Mouse (Mus musculus) retina, embryonic 14.5 days (tissue): ENCODE data around the gene Zfp446.
"Not testable (repeated sequence)": the region's sequence is repeated elsewhere in the genome, so short reads cannot be mapped to it uniquely, and the experiment has no call there.

Source experiments
- DNase-seq: peaks from one replicate; pipeline ENCODE4 v3.0.0-alpha.2; 2015; ENCODE audit warnings: low spot score

Gene Zfp446

DNA sequence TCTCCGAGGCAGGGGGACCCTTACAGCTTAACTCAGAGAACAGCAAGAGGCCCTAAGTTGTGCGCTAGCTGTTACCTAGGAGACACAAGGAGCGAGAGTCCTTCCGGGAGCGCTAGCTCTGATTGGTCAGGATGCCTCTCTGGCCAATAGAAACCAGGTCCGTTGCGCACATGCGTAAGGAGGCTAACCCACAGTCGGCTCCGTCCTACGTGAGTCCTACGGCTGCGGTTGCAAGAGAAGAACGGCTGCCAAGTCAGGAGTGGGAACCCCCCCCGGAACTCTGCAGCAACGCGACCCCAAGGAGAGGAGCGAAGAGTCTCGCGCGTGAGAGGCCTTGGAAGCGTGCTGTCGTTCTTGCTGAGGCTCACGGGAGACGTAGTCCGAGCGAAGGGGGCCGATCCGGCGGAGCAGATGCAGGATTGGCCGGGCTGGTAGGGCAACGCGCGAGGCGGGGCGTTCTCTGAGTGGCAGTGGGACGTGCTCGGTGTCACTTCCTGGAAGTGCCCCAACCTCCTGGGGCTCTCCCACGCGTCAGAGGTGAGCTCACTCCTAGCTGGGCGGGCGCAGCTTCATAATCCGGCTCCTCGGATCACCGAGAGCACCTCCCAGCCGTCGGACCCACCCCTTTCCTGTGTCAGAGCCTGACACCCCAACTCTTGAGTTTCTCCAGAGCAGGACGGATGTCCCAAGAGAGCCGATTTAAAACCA lies at the start of gene Zfp446:
Gene Zfp446 (plus strand): TSS at position 167 of the 708 bp plus-strand sequence.
- peak; percentile 98 for DNase-seq

DNA sequence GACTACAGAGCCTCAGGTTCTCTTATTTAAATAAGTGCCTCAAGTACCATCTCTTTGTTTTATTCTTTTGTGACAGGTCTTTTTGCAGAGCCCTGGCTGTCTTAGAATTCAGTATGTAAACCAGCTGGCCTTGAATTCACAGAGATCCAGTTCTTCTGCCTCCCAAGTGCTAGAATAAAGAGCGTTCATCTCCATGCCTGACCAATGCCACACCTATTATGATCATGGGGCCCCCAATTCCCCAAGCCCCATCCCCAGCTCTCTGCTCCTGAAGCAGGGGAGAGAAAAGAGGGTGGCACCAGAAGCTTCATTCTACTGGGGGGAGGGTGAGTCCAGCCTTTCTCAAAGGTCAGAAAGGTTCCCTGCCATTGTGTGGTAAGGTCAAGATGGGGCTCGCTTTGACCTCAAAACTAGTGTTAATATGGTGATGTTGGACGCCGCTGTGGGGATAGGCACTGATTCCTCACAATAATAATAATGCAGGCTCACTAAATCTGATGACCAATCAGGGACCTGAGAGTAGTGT lies 44.0 kb upstream of the Zfp446 start:
- DNase-seq: no peak

DNA sequence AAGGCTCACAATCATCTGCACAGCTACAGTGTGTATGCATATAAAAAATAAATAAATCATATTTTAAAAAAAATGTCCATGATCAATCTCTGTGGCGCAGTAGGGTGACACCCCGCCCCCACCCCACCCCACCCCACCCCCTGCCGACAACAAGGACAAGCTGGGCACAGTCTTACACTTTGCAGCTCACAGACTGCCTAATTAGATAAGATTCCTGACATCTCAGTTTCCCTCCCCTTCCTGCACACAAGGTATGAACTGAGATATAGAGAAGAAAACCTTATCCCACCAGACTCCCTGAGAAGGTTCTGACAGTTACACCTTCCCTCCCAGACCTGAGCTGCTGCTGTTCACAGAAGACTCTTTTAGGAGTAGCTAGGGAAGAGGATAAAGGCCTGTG lies 42.8 kb upstream of the Zfp446 start:
- no peak for DNase-seq

DNA sequence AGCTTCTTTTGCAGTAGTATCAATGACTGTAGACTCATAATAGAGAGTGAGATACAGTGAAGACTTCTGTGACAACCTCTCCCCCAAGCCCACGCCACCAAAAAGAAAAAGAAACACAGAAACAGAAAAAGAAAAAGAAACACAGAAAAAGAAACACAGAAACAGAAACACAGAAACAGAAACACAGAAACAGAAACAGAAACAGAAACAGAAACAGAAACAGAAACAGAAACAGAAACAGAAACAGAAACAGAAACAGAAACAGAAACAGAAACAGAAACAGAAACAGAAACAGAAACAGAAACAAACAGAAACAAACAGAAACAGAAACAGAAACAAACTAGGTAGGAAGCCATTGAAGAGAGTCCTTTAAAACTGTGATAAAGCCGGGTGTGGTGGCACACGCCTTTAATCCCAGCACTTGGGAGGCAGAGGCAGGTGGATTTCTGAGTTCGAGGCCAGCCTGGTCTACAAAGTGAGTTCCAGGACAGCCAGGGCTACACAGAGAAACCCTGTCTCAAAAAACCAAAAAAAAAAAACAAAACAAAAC lies 40.3 kb upstream of the Zfp446 start:
- DNase-seq: not testable (repeated sequence)

DNA sequence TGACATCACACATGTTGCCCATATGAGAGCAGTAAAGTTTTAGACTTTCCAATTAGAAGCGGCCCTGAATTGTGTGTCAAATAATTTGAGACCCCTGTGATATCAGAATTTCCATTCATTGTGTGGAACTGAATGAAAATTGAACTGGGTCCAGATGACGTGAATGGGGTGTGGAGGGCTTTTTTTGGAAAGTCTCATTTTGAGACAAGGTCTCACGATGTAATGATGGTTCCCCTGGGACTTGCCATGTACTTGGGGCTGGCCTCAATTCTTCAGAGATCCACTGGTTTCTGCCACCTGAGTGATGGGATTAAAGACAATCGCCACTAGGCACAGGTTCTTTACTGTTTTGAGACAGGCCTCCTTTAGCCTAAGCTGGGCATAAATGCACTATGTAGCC lies 37.0 kb upstream of the Zfp446 start:
- DNase-seq: no peak

DNA sequence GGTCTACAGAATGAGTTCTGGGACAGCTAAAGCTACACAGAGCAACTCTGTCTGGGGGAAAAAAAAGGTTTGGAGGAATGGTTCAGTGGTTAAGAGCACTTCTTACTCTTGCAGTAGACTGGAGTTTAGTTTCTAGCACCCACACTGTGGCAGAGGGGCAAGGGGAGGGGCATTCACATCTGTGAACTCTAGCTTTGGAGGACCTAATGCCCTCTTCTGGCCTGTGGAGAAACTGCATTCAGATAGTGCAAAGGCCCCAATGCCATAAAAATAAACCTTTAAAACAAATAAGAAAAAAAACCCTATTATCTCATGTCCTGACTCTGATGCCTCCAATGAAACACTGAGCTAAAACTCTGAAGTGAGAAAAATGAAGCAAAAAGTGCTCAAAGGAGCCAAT lies 34.2 kb upstream of the Zfp446 start:
- peak; percentile 43 for DNase-seq

DNA sequence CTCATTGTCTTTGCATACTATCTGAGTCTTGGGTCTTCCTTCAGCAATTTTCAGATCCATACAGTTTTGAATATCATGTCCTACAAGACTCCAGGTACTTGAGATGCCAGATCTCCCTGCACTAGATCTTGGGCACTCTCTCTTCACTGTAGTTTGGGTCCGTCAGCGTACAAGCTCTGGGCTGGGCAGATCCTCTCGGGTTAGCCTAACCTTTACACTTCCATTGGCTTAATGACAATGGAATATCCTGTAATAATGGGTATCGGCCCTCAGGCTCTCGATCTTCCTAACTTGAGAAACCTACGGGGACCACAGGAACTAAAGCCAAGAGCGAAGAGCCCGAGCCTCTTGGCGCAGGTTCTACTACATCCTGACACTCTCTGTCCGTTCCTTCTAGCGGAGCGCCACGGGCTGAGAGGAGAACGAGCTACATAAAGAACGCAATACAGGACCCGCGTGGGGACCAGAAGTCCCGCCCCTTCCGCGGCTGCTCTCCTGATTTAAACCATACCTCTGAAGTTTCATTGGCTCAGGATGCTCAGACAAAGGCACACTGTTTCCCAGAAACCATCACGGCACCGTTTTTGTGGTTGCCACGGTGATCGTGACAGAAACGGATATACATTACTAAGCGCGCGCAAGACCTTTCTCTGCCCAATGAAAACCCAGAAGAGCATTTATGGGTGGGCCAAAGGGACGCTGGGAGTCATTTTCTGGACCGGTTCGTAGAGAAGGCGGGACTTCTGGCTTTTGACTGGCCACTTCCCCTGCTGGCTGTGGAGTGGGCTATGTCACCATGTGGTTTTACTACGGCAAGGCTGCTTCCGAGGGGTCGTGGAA lies 28.4 kb upstream of the Zfp446 start:
- DNase-seq: peak; percentile 73

DNA sequence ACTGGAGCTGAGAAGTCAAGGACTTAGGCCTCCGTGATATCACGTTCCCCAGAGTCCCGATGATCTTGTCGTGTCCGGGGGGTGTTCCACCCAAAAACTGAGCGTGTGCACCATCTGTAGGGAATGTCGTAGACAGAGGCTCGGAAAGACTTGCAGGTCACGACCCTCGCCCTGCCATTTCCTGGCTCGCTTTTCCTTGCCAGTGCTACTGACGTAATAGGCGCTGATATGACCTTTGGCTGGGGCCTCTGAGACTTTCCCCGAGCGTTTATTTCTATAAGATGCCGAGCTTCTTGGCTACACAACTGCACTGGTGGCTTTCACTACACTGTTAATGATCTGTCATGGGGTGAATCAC lies 27.8 kb upstream of the Zfp446 start:
- DNase-seq: no peak

DNA sequence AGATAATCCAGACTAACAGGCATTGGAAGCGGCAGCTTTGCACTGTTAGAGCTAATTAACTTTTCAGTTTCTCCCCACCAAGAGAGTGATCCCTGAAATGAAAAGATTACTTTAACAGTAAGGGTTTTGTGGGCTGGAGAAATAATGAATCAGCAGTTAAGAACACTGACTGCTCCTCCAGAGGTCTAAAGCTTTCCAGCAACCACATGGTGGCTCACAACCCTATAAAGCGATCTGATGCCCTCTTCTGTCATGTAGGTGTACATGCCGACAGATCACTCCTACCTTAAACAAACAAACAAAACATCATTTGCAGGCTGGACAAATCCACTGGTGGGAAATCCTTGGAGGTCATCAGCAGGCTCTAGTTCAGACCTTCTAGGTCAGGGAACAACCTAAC lies 22.8 kb upstream of the Zfp446 start:
- no peak for DNase-seq

DNA sequence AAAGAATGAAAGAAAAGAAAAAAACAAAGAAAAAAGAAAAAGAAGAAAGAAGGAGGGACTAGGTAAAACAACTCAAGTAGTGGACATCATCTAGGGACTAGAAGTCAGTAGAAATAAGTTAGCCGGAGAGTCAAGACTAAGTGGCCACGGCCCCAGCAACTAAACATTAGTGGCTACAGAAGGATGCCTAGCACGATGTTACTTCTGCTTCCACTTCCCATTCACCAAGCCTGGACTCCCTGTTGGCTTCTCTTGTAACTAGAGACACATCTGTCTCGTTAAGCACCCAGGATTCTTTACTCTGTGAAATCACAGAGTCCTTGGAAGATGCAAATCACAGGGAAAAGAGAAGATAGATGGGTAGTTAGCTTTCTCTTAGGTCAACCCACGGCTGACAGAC lies 20.1 kb upstream of the Zfp446 start:
- DNase-seq: no peak

DNA sequence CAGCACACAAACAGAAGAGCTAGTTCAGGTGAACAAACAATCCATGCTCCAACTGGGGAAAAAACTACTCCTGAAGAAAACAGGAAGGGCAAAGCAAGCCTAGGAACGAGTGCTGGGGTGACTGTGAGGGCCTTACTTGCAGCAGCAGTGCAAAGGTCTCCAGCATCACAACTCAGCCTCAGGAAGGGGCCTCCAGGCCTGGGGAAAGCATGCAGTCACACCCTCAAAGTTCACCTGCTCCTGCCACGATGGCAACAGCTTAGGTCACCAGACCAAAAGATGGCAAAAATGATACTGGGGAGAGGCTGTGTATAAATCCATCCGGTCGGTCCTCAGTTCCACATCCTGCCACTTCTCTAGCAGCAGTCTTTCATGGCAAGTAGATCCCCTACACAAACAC lies 18.7 kb upstream of the Zfp446 start:
- no peak for DNase-seq

DNA sequence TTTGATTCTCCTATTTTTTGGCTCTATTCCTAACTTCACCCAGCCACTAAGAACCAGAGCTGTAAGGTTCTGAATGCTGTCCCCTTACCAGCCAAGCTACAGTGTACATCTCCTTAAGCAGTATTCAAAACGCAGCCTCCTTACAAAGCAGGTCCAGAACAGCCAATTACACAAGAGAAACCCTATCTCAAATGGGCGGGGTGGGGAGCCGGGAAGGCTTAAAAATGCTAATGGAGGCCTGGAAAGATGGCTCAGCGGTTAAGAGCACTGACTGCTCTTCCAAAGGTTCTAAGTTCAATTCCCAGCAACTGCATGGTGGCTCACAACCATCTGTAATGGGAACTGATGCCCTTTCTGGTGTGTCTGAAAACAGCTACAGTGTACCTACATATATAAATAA lies 17.9 kb upstream of the Zfp446 start:
- no peak for DNase-seq

DNA sequence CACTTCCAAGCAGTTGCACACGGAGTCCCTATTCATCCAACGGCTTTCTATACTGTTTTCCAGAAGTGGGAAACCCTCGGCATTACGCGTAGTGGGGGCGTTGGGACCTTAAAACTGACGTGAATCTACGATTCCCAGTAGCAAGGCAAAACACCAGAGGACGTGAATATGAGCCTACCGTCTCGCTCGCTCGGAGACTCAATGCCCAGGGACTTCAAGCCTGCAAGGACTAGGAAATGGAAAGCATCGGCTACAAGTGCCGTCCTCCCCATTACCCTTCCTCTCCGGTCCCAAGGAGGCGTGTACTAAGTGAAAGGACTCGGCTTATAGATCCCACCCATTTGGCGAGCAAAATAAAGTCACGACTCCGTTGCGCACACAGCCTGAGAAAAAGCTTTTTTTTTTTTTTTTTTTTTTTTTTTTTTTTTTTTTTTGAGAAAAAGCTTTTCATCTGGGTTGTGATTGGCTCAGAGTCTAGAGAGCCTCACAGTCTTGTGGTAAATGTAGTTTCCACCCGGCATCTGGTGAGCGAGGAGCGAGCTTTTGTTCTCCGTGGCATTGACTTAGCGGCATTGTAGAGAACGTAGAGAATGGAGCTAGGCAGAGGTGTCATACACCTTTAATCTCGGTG lies 16.0 kb upstream of the Zfp446 start:
- peak; percentile 68 for DNase-seq

DNA sequence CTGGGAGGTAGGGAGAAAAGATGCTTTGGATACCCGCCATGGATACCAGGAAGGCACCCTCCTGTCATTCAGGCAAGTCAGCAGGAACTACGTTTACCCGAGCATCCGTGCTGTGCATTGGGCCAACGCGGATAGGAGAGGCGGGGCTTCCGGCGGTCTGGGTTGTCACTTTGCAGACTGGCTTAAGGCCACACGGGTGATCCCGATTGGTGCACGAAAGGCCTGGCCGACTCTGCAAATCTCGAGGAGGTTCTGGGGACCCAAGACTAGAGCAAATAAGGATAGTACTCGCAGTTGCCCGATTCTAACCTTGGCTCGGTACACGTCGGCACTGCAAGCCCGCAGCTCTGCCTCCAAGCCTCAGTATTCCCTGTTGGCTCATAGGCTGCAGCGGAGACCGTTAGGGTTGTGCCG lies 12.0 kb upstream of the Zfp446 start, which contains the start of gene Zfp324:
Gene Zfp324 (plus strand): TSS at position 161 of the 414 bp plus-strand sequence.
- DNase-seq: peak; percentile 88

DNA sequence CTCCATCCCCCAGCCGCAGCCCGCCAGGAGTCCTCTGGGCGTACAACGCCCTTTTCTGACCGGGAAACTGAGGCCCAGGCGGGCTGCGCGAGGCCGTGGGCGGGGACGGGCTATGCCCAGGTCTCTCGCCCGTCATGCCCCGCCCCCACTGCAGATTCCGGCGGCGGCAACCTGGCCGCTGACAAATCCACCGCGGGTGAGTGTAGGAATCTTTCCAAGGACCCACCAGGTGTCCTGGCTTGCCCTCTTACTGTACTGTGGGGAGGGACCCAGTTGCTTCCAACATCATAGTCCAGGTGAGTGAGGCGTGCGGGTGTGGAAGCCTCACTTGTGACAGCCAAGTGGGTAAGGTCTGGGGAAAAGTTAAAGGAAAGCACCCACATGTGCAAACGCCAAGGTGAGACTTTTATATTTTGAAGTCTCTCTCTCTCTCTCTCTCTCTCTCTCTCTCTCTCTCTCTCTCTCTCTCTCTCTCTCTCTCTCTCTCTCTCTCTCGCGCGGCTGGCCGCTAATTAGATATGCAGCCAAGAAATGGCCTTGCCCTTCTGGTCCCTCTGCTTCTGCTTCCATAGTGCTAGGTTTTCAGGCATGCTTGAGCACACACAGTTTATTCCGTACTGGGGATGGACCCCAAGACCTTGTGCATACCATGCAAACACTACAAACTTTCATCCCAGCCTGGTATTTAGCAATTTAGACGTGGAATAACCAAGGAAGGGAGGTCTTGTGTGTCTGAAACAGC lies 11.4 kb upstream of the Zfp446 start:
- no peak for DNase-seq

DNA sequence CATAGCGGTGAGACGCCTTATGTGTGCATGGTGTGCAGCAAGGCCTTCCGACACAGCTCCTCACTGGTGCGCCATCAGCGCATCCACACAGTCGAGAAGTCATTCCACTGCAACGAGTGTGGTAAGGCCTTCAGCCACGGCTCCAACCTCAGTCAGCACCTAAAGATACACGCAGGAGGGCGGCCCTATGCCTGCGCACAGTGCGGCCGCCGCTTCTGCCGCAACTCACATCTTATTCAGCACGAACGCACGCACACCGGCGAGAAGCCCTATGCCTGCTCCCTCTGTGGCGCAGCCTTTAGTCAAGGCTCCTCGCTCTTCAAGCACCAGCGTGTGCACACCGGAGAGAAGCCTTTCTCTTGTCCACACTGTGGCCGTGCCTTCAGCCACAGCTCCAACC lies 6.7 kb upstream of the Zfp446 start:
- DNase-seq: no peak

DNA sequence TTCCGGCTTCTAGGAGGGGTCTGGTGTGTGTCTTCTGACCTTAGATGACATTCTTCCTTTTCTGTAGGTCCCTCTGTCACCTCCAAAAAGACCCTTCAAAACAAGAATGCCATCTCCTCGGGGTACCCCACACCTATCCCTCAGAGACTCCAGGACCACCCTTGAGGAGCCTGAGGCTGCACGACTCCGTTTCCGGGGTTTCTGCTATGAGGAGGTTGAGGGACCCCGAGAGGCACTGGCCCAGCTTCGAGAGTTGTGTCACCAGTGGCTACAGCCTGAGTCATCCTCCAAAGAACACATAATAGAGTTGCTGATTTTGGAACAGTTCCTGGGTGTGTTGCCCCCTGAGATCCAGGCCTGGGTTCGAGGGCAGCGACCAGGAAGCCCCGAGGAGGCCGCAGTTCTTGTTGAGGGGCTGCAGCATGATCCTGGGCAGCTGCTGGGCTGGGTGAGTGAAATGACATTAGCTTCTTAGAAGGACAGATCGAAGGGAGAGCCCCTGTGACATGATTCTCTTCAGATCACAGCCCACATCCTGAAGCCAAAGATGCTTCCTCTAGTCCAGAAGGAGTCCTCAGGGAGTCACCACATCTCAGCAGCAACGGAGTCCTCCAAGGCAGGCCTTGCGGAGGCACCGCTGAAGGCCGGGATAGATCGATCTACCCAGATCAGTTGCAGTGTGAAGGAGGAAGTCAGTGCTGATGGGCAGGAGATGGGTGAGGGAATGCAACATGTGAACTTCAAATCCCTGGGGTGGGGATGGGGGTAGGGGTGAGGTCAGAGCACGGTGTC lies 1.5 kb downstream of the Zfp446 start:
- no peak for DNase-seq

DNA sequence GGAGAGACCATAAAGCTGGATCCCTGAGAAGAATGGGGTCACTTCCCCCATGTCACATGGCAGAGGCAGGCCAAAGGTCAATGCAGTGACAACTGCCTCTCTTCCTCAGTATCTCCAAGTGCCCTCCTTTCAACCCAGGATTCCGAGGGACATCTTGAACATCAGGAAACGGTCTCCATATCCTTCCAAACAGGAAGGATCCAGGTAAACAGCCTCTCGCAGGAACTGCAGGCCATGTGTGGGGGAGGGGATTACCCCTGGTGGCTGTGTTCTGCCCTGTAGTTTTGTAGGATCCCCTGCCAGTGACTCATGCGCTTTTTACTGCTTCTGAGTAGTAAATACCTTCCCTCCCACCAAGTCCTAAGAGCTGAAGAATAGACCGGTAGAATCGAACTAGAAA lies 2.1 kb downstream of the Zfp446 start:
- DNase-seq: no peak

DNA sequence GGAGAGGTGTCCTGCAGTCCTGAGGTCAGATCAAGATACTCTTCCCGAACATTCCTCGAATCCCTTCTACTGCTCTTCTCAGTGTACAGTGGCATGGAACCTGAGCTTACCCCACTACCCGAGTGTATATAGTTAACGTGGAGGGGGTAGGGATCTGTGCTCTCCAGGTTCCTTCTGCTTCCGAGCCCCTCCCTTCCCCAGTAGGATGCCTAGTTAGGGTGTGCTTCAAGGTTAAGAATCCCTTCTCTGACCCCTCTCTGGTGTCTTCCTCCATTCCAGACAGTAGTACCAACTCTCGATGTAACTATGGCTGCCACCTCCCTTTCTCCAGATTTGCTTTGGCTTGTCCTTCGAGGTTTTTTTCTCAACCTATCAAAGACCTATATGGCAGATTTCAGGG lies 2.6 kb downstream of the Zfp446 start:
- no peak for DNase-seq

DNA sequence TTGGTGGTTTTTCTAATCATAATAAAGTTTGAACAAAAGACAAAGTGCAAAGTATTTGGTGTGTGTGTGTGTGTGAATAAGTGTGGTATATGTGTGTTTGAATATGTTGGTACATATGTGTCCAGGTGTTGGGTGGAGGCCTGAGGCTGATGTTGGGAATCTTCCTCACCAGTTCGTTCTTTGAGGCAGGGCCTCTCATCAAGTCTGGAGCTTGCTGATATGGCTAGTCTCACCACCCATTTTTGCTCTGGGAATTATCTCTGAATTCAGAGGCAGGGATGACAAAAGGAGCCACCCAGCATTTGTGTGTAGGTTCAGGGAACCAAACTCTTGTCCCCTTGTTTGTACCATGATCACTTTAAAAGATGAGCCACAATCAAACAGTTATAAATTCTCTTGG lies 8.1 kb downstream of the Zfp446 start:
- no peak for DNase-seq

DNA sequence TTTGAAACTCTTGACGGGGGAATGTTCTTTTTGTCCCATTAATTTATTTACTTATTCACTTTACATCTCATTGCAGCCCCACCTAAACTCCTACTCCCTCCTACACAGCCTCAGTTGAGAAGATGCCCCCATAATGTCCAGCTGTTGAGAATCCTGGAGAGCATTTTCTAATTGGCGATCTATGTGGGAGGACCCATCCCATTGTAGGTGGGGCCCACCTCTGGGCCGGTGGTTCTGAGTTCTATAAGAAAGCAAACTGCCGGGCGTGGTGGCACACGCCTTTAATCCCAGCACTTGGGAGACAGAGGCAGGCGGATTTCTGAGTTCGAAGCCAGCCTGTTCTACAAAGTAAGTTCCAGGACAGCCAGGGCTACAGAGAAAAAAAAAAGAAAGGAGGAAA lies 9.3 kb downstream of the Zfp446 start:
- DNase-seq: no peak
